8 mouse cellular contexts compared by ENCODE assay signal in genomic region chr8:90877430-90877975, GRCm38 (mm10). TPM values are rescaled to one million over a fixed set of nuclear protein-coding genes. Genes with fewer than 3 reads are reported as not detected.
DNase-seq lines count a peak whose midpoint lies in the region; ATAC-seq lines count a peak whose summit lies in the region.

No protein-coding gene starts in this region.

- no peaks in the 10 kb centered on the region for H3K9me3 ChIP-seq in hindbrain, embryonic 11.5 days (ENCODE audit: control insufficient read depth, low read length)
- H3K9me3 ChIP-seq in midbrain, embryonic 10.5 days (replicated peaks), result no peaks in the 10 kb centered on the region

- H3K9ac ChIP-seq in hindbrain, embryonic 11.5 days (ENCODE audit: low read depth, low read length), result peak overlapping the region; percentile 50

- peak overlapping the region; percentile 54 for H3K4me3 ChIP-seq in brown adipose tissue, adult 24 weeks (ENCODE audit: insufficient read depth, low read depth, low read length)
- peak overlapping the region; percentile 30 for H3K4me3 ChIP-seq in hindbrain, embryonic 11.5 days (ENCODE audit: low read depth, low read length)
- H3K4me3 ChIP-seq in midbrain, embryonic 10.5 days, result peak overlapping the region; percentile 59

- peak overlapping the region; percentile 58 for H3K4me2 ChIP-seq in hindbrain, embryonic 11.5 days (replicated peaks; ENCODE audit: low read depth, low read length)

- no peaks in the 10 kb centered on the region for H3K27me3 ChIP-seq in hindbrain, embryonic 11.5 days (ENCODE audit: control insufficient read depth, insufficient read depth, low read length)
- H3K27me3 ChIP-seq in midbrain, embryonic 10.5 days (ENCODE audit: low read depth, poor library complexity, severe bottlenecking), result peaks cover 32% of the 10 kb centered on the region

- WGBS in hindbrain, embryonic 11.5 days, result 1% methylated on average over 11 of the region's 11 CpGs
- WGBS in midbrain, embryonic 10.5 days, result under 1% methylated on average over 11 of the region's 11 CpGs

- peak overlapping the region; percentile 78 for H3K27ac ChIP-seq in brown adipose tissue, adult 24 weeks (replicated peaks; ENCODE audit: low read depth, low read length)
- peak overlapping the region; percentile 79 for H3K27ac ChIP-seq in hindbrain, embryonic 11.5 days (ENCODE audit: low read depth, low read length)
- peak overlapping the region; percentile 82 for H3K27ac ChIP-seq in midbrain, embryonic 10.5 days (replicated peaks)

- no peaks in the 10 kb centered on the region for H3K36me3 ChIP-seq in hindbrain, embryonic 11.5 days (ENCODE audit: control insufficient read depth, insufficient read depth, low read length)
- H3K36me3 ChIP-seq in midbrain, embryonic 10.5 days, result no peaks in the 10 kb centered on the region

- DNase-seq in kidney, adult 9 months, result peak; percentile 42
- no peak for DNase-seq in kidney, postnatal 14 days
- DNase-seq in hindbrain, embryonic 11.5 days (ENCODE audit: low spot score), result no peak
- no peak for DNase-seq in midbrain, embryonic 10.5 days (ENCODE audit: low spot score)
- no peak for DNase-seq in c-Kit-positive CD71-positive TER-119-positive erythroid progenitor cells, embryonic 14.5 days (ENCODE audit: low spot score)
- no peak for DNase-seq in layer of hippocampus, postnatal 14 days (ENCODE audit: low spot score in 2 of 2)
- DNase-seq in retina, postnatal 1 day, result no peak

- ATAC-seq in hindbrain, embryonic 11.5 days (ENCODE audit: low FRiP score), result peak; percentile 74

- peaks cover 5% of the 10 kb centered on the region; the same call in 1 of the 2 replicates for H3K4me1 ChIP-seq in brown adipose tissue, adult 24 weeks (ENCODE audit: control insufficient read depth, insufficient read depth, insufficient read length, low read length)
- H3K4me1 ChIP-seq in hindbrain, embryonic 11.5 days (replicated peaks; ENCODE audit: control insufficient read depth, insufficient read depth, low read length), result peaks cover 11% of the 10 kb centered on the region
- H3K4me1 ChIP-seq in midbrain, embryonic 10.5 days, result peaks cover 39% of the 10 kb centered on the region

RNA-seq across cellular contexts. Expression of gene Chd9, which starts 49.4 kb away (rescaled TPM):
- 33.4 and 36.3 TPM in 2 replicates for polyA plus RNA-seq in brown adipose tissue, adult 24 weeks (2012; ENCODE audit: insufficient read depth, insufficient read length, missing spikeins)
- 51.2 and 72.5 TPM in 2 replicates for polyA plus RNA-seq in hindbrain, embryonic 11.5 days (2014; fragmentation: Nextera tagmentation; extraction: Ambion mirVana)
- 29.0 and 37.6 TPM in 2 replicates for polyA plus RNA-seq in midbrain, embryonic 10.5 days (2016; fragmentation: Nextera tagmentation; extraction: Ambion mirVana)
- total RNA-seq in layer of hippocampus, postnatal 14 days (2021), result 100 to 1,000 TPM; 233 to 237 TPM
